Mouse (Mus musculus): ENCODE data around the gene Sox10. TPM values are rescaled to one million over a fixed set of nuclear protein-coding genes. Genes with fewer than 3 reads are reported as not detected.

Gene Sox10
- total RNA-seq, 2 experiments from 2014 or later: 11.6 to 13.7 TPM

DNA sequence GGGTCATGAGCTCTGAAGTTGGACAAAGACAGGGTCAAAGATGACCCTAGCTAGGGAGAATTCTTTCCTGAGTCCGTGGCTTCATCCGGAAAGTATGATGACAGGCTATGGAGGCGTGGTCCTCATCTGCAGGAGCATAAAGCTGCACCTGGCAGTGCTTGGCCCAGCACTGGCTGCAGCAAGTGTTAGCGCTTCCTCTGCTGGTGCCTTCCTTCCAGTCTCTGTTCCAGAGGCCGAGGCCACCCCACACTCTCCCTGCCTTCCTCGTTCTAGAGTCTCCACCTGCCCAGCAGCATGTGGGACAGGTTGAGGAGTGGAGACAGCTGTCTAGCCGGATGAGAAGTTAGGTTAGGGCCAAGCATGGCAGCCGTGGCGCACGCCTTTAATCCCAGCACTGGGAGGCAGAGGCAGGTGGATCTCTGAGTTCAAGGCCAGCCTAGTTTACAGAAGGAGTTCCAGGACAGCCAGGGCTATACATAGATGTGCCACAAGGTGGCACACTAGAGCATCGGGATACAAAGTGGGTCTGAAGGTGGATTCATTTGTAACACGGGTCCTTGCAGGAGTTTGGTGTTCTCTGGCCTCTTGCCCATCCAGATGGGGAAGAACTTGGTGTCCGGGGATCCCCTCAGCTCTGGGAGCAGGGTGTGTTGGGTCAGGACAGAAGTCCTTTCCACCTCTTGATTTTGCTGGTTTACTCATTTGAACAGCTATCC is 38.7 kb downstream of the Sox10 start:
- no peak for DNase-seq (ENCODE audit: low spot score in 2 of 2)

GRCm38 (mm10) chr15:79124331-79124875 is 40.6 kb downstream of the Sox10 start:
- no peak for DNase-seq (ENCODE audit: low spot score in 2 of 2)

GRCm38 (mm10) chr15:79123751-79124150 is 41.3 kb downstream of the Sox10 start:
- no peak for DNase-seq (ENCODE audit: low spot score in 2 of 2)

- no peak for DNase-seq (ENCODE audit: low spot score in 2 of 2)
These were observed 42.5 kb downstream of the Sox10 start for GRCm38 (mm10) chr15:79122546-79122945.

- DNase-seq (ENCODE audit: low spot score in 2 of 2): no peak
These were observed 42.9 kb downstream of the Sox10 start for GRCm38 (mm10) chr15:79122119-79122518.

DNA sequence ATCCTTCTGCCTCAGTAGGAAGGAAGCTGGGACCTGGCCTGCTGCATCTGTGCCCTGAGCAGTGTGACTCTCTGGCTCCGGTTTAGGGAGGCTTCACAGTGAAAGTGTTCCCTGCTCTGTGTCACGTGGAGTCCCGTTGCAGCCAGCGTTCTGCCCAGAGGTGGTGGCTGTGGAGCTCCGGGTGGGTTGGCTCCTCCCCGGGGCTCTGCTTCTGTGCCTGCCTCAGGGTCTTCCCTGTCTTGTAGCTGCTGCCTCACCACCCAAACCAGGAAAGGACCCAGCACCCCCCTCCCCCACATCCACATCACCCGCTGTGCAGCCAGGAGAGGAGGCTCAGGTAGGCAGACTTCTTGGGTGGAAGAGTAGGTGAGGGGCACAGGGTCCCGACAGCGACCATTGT is 45.5 kb downstream of the Sox10 start:
- DNase-seq (ENCODE audit: low spot score in 2 of 2): no peak

DNA sequence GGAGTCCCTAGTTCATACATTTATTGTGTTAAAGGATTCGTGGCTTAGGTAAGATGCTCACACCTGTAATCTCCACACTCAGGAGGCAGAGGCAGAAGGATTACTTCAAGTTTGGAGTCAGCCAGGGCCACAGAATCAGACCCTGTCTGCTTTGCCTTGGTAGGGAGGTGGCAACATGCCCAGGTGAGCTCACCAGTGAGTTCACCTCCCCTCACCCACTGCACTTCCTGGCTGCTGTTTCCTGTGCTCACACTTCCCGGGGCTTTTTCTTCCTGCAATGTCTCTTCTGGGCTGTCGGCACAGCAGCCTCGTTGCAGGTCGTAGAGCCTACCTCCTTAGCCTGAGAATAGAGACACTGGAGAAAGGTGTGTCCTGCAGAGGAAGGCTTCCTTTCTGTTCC is 49.8 kb downstream of the Sox10 start:
- DNase-seq (ENCODE audit: low spot score in 2 of 2): no peak

GRCm38 (mm10) chr15:79111774-79112173 is 53.3 kb downstream of the Sox10 start:
- no peak for DNase-seq (ENCODE audit: low spot score in 2 of 2)

DNA sequence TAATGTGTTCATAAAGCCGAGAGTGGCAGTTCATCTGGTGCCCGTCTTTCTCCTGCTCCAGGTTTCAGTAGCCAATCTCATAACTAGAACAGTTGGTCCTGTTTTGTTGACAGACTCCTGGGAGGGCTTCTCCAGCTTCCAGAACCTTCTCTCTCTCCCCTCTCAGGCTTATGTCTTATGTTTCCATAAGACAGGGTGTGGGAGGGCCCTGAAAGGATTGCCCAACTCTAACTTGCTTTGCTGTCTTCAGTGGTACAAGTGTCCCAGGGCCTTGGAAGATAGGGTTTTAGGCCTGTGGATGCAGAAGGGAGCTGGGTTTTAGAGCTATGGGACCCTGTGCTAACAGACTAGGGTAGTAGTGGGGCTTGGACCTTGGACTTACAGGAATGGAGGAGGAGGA is 54.5 kb downstream of the Sox10 start:
- DNase-seq (ENCODE audit: low spot score in 2 of 2): no peak

DNA sequence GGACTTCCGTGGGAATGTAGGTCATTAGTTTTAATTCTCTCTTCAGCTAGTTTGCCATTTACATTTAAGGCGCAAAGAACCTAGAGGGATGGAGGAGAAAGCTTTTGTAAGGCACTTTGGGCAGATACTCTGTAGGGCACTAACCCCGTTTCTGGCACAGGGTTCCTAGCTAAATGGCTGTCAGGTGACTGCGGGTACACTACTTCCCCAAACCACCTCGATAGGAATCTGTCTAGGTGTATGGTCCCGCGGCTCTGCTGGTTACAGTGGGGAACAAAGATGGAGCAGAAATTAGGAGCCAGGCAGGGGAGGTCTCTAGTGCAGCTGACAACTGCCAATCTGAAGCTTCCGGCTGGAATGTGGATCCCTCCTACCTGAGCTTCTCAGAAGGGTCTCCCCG is 55.0 kb downstream of the Sox10 start:
- no peak for DNase-seq (ENCODE audit: low spot score in 2 of 2)

DNA sequence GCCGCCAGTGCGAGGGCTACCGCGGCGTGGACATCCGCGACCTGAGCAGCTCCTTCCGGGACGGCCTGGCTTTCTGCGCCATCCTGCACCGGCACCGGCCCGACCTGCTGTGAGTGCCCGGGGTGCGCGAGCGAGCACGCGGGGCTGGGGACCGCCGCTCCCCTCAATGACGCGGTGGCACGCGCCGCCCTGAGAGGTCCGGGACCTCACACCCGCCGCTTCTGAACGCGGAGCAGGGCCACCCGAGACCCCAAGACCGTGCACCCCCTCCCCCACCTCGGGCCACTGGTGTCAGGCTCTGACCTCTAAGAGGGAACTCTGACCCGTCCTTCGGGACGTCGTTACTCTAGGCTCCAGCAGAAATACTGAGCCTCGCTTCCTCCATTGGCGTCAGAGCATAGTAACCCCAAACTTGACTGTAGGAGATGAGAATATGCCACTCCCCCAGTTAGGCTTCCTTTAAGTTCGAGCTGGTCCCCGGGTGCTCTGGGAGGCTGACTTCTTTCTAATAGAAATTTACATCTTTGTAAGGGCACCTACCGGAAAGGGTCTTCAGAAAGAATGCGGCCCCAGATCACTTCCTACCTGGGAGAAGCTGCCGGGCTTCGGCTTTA is 55.6 kb downstream of the Sox10 start:
- peak in 1 of 2 experiments; percentile 54 for DNase-seq (ENCODE audit: low spot score in 2 of 2)

DNA sequence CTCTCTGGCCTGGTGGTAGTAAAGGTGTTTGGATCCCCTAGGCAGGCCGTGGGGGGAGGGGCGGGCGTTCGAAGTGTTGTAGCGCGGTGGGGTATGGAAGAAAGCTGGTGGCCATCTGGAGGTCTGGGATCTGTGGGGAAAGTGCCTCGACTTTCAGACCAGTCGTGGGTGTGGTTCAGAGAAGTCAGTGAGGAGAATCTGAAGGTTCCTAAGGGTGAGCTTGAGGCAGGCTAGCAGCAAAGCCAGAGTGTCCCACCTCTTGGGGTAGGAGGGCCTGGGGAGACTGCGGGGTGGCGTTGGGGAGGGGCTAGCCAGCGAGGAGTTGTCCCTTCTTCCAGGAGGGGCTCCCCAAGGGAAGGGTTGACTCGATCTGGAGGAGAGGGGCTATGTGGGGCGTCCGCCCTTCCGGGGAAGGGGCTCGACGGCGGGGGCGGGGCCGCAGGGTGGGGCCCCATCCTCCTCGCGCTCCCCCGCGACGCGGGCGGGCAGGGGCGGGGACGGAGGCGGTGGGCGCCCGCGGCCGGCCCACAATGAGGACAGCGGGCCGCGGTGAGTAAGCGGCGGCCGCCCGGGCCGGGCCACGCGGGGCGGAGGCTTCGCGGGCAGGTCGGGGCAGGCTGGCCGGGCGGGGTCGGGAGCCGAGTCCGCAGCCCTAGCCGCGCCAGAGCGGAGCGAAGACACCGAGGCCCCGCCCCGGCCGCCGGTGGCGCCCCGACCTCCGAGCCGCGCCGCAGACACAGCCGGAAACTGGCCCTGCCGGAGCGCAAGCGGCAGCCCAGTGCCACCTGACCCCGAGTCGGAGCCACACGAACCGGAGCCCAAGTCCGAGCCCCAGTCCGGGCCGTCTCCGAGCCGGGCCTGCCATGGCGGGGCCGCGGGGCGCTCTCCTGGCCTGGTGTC is 56.4 kb downstream of the Sox10 start, which contains the start of gene Micall1:
Gene Micall1 (plus strand): TSS at position 478 of the 900 bp plus-strand sequence.
- DNase-seq (ENCODE audit: low spot score in 2 of 2): peak; percentile 61 to 74

DNA sequence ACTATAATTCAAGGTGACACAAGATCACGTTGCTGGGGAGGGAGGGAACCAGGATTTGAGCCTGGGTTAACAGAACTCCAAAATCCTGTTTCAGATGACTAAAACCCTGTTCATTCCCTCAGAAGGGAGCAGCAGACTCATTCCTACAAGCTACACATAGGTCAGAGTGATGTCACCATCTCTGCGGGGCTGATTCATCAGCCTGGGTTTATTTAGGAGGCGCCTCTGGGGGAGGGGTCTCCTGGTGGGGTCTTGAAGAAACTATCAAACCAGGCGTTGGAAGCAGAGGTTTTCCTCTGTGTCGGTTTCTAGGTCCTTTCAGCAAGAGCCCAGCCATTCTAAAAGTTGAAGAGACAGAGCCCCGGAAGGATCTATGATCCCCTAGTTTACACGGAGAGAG is 57.1 kb downstream of the Sox10 start:
- no peak for DNase-seq (ENCODE audit: low spot score in 2 of 2)

- DNase-seq (ENCODE audit: low spot score in 2 of 2): no peak
These were observed 59.2 kb downstream of the Sox10 start for GRCm38 (mm10) chr15:79105804-79106203.

Other genes with a start within 250 kb of the Sox10 start
- gene Lgals1, start 238.5 kb downstream of the Sox10 start, total RNA-seq (2021): 1,000 to 10,000 TPM; 1,203 to 1,363 TPM
- gene Nol12, start 230.3 kb downstream of the Sox10 start, total RNA-seq (2021): 10 to 100 TPM; 34.4 to 38.6 TPM
- gene Triobp, start 217.5 kb downstream of the Sox10 start, total RNA-seq (2021): 10 to 100 TPM; 83.6 to 94.1 TPM
- gene H1f0, start 136.8 kb downstream of the Sox10 start, total RNA-seq (2021): 100 to 1,000 TPM; 212 to 246 TPM
- not detected for gene Galr3, start 123.4 kb downstream of the Sox10 start, total RNA-seq (2021)
- 10 to 100 TPM; 11.6 to 13.5 TPM for gene Ankrd54, start 102.3 kb downstream of the Sox10 start, total RNA-seq (2021)
- 100 to 1,000 TPM; 106 to 111 TPM for gene Eif3l, start 90.1 kb downstream of the Sox10 start, total RNA-seq (2021)
- gene Micall1, start 56.3 kb downstream of the Sox10 start, total RNA-seq (2021): 10 to 100 TPM; 26.5 to 29.4 TPM
- 10 to 100 TPM; 72.2 to 92.4 TPM for gene Polr2f, start 24.2 kb downstream of the Sox10 start, total RNA-seq (2021)
- gene 1700088E04Rik, start 24.0 kb downstream of the Sox10 start, total RNA-seq (2021): 1 to 10 TPM in 1 of 2 experiments, under 1 TPM in 1; 0.96 to 1.6 TPM
- 10 to 100 TPM; 21.9 to 24.2 TPM for gene Pick1, start 63.9 kb upstream of the Sox10 start, total RNA-seq (2021)
- gene Gm49486, start 64.2 kb upstream of the Sox10 start, total RNA-seq (2021): 1 to 10 TPM; 1.2 TPM
- gene Slc16a8, start 89.5 kb upstream of the Sox10 start, total RNA-seq (2021): under 1 TPM; 0.29 to 0.36 TPM
- gene Baiap2l2, start 120.3 kb upstream of the Sox10 start, total RNA-seq (2021): 1 to 10 TPM; 5.0 to 9.0 TPM
- gene Pla2g6, start 163.2 kb upstream of the Sox10 start, total RNA-seq (2021): 10 to 100 TPM; 11.5 to 15.7 TPM
- gene Maff, start 181.4 kb upstream of the Sox10 start, total RNA-seq (2021): 1 to 10 TPM; 3.8 to 4.0 TPM
- 10 to 100 TPM; 72.4 to 77.4 TPM for gene Tmem184b, start 238.3 kb upstream of the Sox10 start, total RNA-seq (2021)